Mouse (Mus musculus): Measurements from ENCODE around the gene Ptpn5. TPM values are rescaled to one million over a fixed set of nuclear protein-coding genes. Genes with fewer than 3 reads are reported as not detected.

Ptpn5 gene
- total and polyA plus RNA-seq, 3 experiments: 0.03 TPM; not detected in 2

- Histone ChIP-seq H3K4me3 (ENCODE audit: control insufficient read depth in 1 of 2, insufficient read depth in 1 of 2, low read depth in 2 of 2, low read length in 2 of 2) (no peak overlapping the region), H3K9ac (ENCODE audit: control insufficient read depth, low read depth, low read length, poor library complexity, severe bottlenecking) (no peak overlapping the region), H3K4me1 (ENCODE audit: control insufficient read depth in 1 of 2, insufficient read depth in 2 of 2, low read length in 2 of 2) (no peaks in the 10 kb centered on the region), H3K79me2 (ENCODE audit: control insufficient read depth, insufficient read depth, low read length, poor library complexity) (no peaks in the 10 kb centered on the region), H3K9me3 (replicated peaks; ENCODE audit: insufficient read depth, low read length) (no peaks in the 10 kb centered on the region), H3K36me3 (ENCODE audit: control insufficient read depth in 1 of 2, insufficient read depth in 2 of 2, low read length in 2 of 2) (no peaks in the 10 kb centered on the region), H3K27me3 (ENCODE audit: control insufficient read depth in 1 of 2, insufficient read depth in 2 of 2, low read length in 2 of 2) (peaks cover 0 to 2% of the 10 kb centered on the region in 2 experiments; a peak in 1 of 4 replicates), H3K27ac (ENCODE audit: control insufficient read depth, low read depth, low read length) (no peak overlapping the region)
- TF ChIP-seq ZNF384 (IDR thresholded peaks at IDR 0.05; ENCODE audit: low read depth, low read length) (no peak), USF2 (IDR thresholded peaks at IDR 0.05; ENCODE audit: borderline replicate concordance in 1 of 2, insufficient read depth in 1 of 2, low read depth in 1 of 2, low read length in 2 of 2) (no peak), MAZ (IDR thresholded peaks at IDR 0.05; ENCODE audit: low read depth, low read length) (no peak), USF1 (IDR thresholded peaks at IDR 0.05; ENCODE audit: low read depth, low read length) (no peak), MAX (IDR thresholded peaks at IDR 0.05; ENCODE audit: low read length) (no peak), POLR2AphosphoS5 (IDR thresholded peaks at IDR 0.05; ENCODE audit: borderline replicate concordance, low read depth, low read length) (no peak), ZC3H11A (IDR thresholded peaks at IDR 0.05; ENCODE audit: low read depth, low read length) (no peak), CHD2 (IDR thresholded peaks at IDR 0.05; ENCODE audit: low read length) (no peak), UBTF (IDR thresholded peaks at IDR 0.05; ENCODE audit: borderline replicate concordance, insufficient read depth, low read depth, low read length) (no peak), TAL1 (IDR thresholded peaks at IDR 0.05; ENCODE audit: low read length) (no peak)
- no peak for DNase-seq (ENCODE audit: low read depth, low spot score)
These were observed 1.1 kb downstream of the Ptpn5 start for GRCm38 (mm10) chr7:47132180-47132930.

GRCm38 (mm10) chr7:47131840-47132179, 1.7 kb downstream of the Ptpn5 start:
- Histone ChIP-seq H3K9ac (ENCODE audit: control insufficient read depth, low read depth, low read length, poor library complexity, severe bottlenecking) (no peak overlapping the region), H3K9me3 (replicated peaks; ENCODE audit: insufficient read depth, low read length) (no peaks in the 10 kb centered on the region), H3K36me3 (ENCODE audit: control insufficient read depth in 1 of 2, insufficient read depth in 2 of 2, low read length in 2 of 2) (no peaks in the 10 kb centered on the region), H3K27me3 (ENCODE audit: control insufficient read depth in 1 of 2, insufficient read depth in 2 of 2, low read length in 2 of 2) (peaks cover 0 to 2% of the 10 kb centered on the region in 2 experiments; a peak in 1 of 4 replicates), H3K4me3 (ENCODE audit: control insufficient read depth in 1 of 2, insufficient read depth in 1 of 2, low read depth in 2 of 2, low read length in 2 of 2) (no peak overlapping the region), H3K27ac (ENCODE audit: control insufficient read depth, low read depth, low read length) (no peak overlapping the region), H3K4me1 (ENCODE audit: control insufficient read depth in 1 of 2, insufficient read depth in 2 of 2, low read length in 2 of 2) (no peaks in the 10 kb centered on the region), H3K79me2 (ENCODE audit: control insufficient read depth, insufficient read depth, low read length, poor library complexity) (no peaks in the 10 kb centered on the region)
- no peak for DNase-seq (ENCODE audit: low read depth, low spot score)
- TF ChIP-seq UBTF (IDR thresholded peaks at IDR 0.05; ENCODE audit: borderline replicate concordance, insufficient read depth, low read depth, low read length): no peak

GRCm38 (mm10) chr7:47131258-47131657, 2.2 kb downstream of the Ptpn5 start:
- Histone ChIP-seq H3K27me3 (ENCODE audit: control insufficient read depth in 1 of 2, insufficient read depth in 2 of 2, low read length in 2 of 2) (peaks cover 0 to 2% of the 10 kb centered on the region in 2 experiments; a peak in 1 of 4 replicates), H3K9me3 (replicated peaks; ENCODE audit: insufficient read depth, low read length) (no peaks in the 10 kb centered on the region), H3K4me3 (ENCODE audit: control insufficient read depth in 1 of 2, insufficient read depth in 1 of 2, low read depth in 2 of 2, low read length in 2 of 2) (no peak overlapping the region), H3K27ac (ENCODE audit: control insufficient read depth, low read depth, low read length) (no peak overlapping the region), H3K79me2 (ENCODE audit: control insufficient read depth, insufficient read depth, low read length, poor library complexity) (no peaks in the 10 kb centered on the region), H3K9ac (ENCODE audit: control insufficient read depth, low read depth, low read length, poor library complexity, severe bottlenecking) (no peak overlapping the region), H3K4me1 (ENCODE audit: control insufficient read depth in 1 of 2, insufficient read depth in 2 of 2, low read length in 2 of 2) (no peaks in the 10 kb centered on the region), H3K36me3 (ENCODE audit: control insufficient read depth in 1 of 2, insufficient read depth in 2 of 2, low read length in 2 of 2) (no peaks in the 10 kb centered on the region)
- no peak for TF ChIP-seq ZNF384 (IDR thresholded peaks at IDR 0.05; ENCODE audit: low read depth, low read length)
- TF ChIP-seq GABPA (IDR thresholded peaks at IDR 0.05; ENCODE audit: low read depth, low read length): no peak
- TF ChIP-seq NRF1 (IDR thresholded peaks at IDR 0.05; ENCODE audit: insufficient read depth, low read depth, low read length, poor library complexity, severe bottlenecking): no peak
- TF ChIP-seq CTCF (IDR thresholded peaks at IDR 0.05 in 2 of 3, conservative IDR thresholded peaks at IDR 0.05 in 1 of 3; ENCODE audit: control insufficient read depth in 1 of 3, insufficient read depth in 1 of 3, low read depth in 2 of 3, low read length in 3 of 3, poor library complexity in 1 of 3, severe bottlenecking in 1 of 3): no peak
- no peak for TF ChIP-seq CHD2 (IDR thresholded peaks at IDR 0.05; ENCODE audit: low read length)
- no peak for TF ChIP-seq JUND (IDR thresholded peaks at IDR 0.05; ENCODE audit: low read depth, low read length)
- no peak for TF ChIP-seq GATA1 (IDR thresholded peaks at IDR 0.05; ENCODE audit: low read depth, low read length)
- no peak for TF ChIP-seq MAX (IDR thresholded peaks at IDR 0.05; ENCODE audit: low read length)
- DNase-seq (ENCODE audit: low read depth, low spot score): no peak

Measured in MEL (cell line).